Mouse (Mus musculus) erythroid progenitor cell, adult 5-6 weeks (primary cell): ENCODE results near the gene Hnrnpdl. TPM values are rescaled to one million over a fixed set of nuclear protein-coding genes. Genes with fewer than 3 reads are reported as not detected.
A peak's percentile ranks its signal among the peaks of the same experiment; 100 is the strongest.

Experiments used
- ATAC-seq: replicated peaks from 2 replicates; pipeline ENCODE4 v1.8.0; 2016; ENCODE audit warnings: moderate number of reproducible peaks, mild to moderate bottlenecking, moderate TSS enrichment, inconsistent platforms; ENCODE audit not compliant: poor library complexity, low FRiP score, severe bottlenecking
- total RNA-seq, 2 experiments: library from RNA; stranded (forward) in 1 of 2; stranded (reverse) in 1 of 2; fragments of 150-400 nt in 1 of 2; fragments of 186-747, 209-891 nt in 1 of 2; gene quantifications; 2 replicates each; pipeline versions ENCODE4 v1.2.3 to v1.2.4; 2015 to 2017; ENCODE audit warnings: low replicate concordance in 2 of 2

Gene Hnrnpdl
- 233 and 266 TPM in 2 replicates for total RNA-seq (2015; ENCODE audit: low replicate concordance)
- total RNA-seq (2017; ENCODE audit: low replicate concordance): 256 and 262 TPM in 2 replicates

DNA sequence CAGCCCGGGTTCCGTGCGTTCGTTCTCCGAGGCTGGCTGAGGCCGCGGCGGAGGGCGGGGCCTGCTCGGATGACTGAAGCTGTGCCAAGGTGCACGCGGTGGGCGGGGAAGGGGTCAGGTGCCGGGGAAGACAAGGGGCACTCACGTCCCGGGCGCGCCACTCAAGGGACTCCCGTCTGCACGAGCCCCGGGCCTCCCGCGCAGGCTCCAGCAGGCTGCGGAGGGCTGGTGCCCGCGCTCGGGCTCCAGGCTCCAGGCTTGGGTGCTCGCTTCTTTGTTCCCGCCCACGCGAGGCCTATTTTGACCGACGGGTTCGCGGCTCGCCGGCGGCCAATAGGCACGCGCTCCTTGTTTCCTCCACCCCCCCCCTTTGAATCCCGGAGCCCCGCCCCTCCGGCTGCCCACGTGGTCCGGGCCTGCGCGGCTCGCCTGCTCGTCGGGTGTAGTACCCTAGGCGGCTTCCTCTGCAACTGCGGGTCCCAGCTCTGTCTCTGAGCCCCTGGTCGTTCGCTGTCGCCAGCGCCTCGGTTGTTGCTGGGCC lies at the start of gene Hnrnpdl, which contains the start of gene Enoph1:
TSS of gene Hnrnpdl (minus strand) at position 63 of the 541 bp plus-strand sequence.
TSS of gene Enoph1 (plus strand) at position 384 of the 541 bp plus-strand sequence.
- peak; percentile 82 for ATAC-seq

DNA sequence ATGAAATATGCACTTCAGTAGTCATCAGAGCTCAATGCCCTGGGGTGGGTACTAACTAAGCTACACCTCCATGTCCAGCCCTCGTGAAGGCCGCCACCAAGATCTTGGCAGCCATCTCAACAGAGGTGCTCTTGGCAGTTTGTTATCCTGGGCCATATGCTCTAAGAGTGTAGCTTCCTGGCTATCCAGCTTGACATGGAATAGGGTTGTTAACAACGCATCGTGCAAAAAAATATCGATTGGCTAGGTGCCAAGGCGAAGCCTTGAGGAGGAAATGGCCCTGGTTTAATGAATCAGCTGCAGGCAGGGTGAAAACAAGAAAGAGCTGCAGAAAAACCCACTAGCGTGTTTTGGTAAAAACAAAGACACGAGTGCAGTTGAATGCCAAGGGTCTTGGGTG lies 45.6 kb upstream of the Hnrnpdl start:
- ATAC-seq: no peak

- ATAC-seq: no peak
Observed at GRCm38 (mm10) chr5:100083953-100084562, 44.6 kb upstream of the Hnrnpdl start.

- ATAC-seq: no peak
Observed at GRCm38 (mm10) chr5:100082006-100082405, 42.5 kb upstream of the Hnrnpdl start.

DNA sequence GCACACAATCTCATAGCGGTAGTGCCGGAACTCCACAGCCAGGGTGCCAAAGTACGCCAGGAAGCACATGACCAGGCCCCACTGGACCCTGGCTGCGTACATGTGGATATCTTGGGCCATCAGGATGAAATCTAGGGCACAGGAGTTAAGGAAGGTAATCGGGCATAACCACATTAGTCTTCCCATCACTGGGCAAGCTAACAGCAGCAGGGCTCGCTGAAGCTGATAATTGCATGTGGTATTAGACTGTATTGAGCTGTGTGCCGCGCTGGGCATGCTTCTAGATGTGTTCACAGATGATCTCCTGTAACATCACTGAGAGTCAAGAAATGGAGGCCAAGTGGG lies 40.4 kb upstream of the Hnrnpdl start:
- no peak for ATAC-seq

- ATAC-seq: no peak
Observed at GRCm38 (mm10) chr5:100079040-100079930, 39.8 kb upstream of the Hnrnpdl start.

GRCm38 (mm10) chr5:100074571-100074970 lies 35.1 kb upstream of the Hnrnpdl start:
- ATAC-seq: no peak

- no peak for ATAC-seq
Observed at GRCm38 (mm10) chr5:100072557-100072956, 33.1 kb upstream of the Hnrnpdl start.

GRCm38 (mm10) chr5:100071541-100071940 lies 32.1 kb upstream of the Hnrnpdl start:
- ATAC-seq: no peak

GRCm38 (mm10) chr5:100070255-100070654 lies 30.8 kb upstream of the Hnrnpdl start:
- ATAC-seq: peak; percentile 81

DNA sequence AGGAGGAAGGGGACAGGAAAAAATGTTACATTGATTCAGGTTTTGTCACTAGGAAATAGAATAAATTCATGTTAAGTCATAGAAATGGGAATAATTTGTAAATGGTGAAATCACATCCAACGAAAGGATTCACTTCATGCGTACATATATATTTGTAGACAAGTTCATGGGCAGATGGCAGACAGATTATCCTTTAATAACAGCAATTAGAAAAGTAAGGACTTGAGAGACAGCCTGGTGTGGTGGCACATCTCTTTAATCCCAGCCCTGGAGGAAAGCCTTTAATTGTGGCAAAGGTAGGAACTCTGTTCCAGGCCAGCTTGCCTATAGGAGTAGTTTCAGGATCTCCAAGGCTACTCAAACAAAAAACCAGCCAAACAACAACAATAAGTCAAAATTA lies 30.1 kb upstream of the Hnrnpdl start:
- no peak for ATAC-seq

DNA sequence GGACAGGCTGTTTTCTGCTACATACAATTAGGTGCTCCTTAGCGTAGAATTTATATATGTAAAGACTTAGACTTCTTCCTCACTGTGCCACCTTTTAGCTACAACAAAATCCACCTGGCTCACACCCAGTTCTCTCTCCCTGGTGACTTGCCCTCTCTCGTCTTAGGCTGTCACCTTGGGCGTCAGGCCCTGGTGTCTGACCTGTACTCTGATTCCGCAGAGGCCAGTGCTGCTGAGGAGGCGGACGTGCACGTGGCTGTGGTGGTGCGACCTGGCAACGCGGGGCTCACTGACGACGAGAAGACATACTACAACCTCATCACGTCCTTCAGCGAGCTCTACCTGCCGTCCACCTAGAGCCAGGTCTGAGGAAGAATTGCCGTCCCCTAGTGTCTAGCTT lies 28.1 kb upstream of the Hnrnpdl start:
- ATAC-seq: no peak

- ATAC-seq: no peak
Observed at GRCm38 (mm10) chr5:100060876-100061275, 21.4 kb upstream of the Hnrnpdl start.

GRCm38 (mm10) chr5:100059326-100059725 lies 19.9 kb upstream of the Hnrnpdl start:
- no peak for ATAC-seq

DNA sequence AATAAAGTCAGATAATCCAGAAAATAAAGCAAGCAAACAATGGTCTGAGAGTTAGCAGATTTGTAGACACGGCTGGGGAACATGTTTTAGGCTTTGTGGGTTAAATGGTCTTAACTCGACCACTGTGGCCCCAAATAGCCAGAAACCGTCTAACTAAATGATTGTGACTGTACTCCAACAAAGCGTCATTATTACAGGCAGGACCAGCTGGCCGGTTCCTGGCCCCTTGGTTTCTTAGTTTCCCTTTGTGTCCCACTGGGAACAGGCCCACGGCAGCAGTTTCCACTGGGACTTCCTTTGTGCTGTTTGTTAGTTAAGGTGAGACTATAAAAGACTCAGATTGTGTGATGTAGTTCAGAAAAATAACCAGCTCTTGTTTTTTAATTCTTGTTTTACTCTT lies 19.3 kb upstream of the Hnrnpdl start:
- ATAC-seq: no peak

GRCm38 (mm10) chr5:100057461-100058209 lies 18.2 kb upstream of the Hnrnpdl start:
- ATAC-seq: no peak

DNA sequence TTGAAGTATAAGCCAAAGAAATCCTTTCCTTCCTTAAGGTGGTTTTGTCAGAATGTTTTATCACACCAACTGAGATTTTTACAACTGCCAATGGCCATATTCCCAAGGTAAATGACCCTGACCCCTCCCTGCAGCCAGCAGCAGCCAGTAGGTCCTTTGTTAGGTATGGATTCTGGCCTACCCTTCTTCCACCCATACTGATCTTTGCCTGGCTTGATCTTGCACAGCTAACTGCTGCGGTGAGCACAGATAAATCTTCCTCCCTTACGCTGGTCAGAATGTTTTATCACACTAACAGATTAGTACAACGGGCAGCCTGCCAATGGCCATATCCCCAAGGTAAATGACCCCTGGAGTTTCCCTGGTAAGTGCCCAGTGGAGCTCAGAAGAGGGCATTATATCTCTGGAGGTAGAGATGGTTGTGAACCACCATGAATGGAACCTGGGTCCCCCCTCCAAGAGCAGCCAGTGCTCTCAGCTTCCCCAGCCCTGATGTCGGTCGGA lies 16.5 kb upstream of the Hnrnpdl start:
- ATAC-seq: no peak

- ATAC-seq: no peak; the same call in 1 of the 2 replicates
Observed at GRCm38 (mm10) chr5:100054807-100055547, 15.5 kb upstream of the Hnrnpdl start.

- ATAC-seq: no peak
Observed at GRCm38 (mm10) chr5:100052728-100053127, 13.3 kb upstream of the Hnrnpdl start.
